Mouse (Mus musculus): ENCODE measurements around the gene Hdac7. TPM values are rescaled to one million over a fixed set of nuclear protein-coding genes. Genes with fewer than 3 reads are reported as not detected.

Hdac7 gene
- total and polyA plus RNA-seq, 3 experiments: 23.7 to 61.8 (median 25.7) TPM

DNA sequence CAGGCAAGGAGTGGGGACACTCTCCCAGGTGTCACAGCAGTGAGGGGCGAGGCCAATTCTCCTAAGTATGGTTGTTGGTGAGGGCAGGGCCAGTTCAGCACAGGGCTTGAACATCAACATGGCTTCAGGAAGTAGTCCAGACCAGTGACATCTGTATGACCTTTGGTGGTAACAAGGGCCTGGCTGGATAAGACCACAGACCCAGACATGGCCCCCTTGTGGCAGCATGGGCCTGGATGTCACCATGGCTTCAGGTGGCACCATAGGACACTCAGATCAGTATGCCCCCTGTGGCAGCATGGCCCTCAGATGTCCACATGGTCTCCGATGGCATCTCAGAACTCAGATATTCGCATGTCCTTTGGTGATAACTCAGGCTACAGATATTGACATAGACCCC is 8.0 kb upstream of the Hdac7 start:
- Histone ChIP-seq H3K79me2 (replicated peaks; ENCODE audit: control insufficient read depth, insufficient read depth, low read length) (no peaks in the 10 kb centered on the region), H3K36me3 (ENCODE audit: control insufficient read depth, insufficient read depth, low read length) (no peaks in the 10 kb centered on the region), H3K9ac (ENCODE audit: low read depth, low read length) (no peak overlapping the region), H3K27me3 (ENCODE audit: control insufficient read depth, insufficient read depth, low read length) (no peaks in the 10 kb centered on the region), H3K27ac (no peak overlapping the region), H3K4me1 (ENCODE audit: control insufficient read depth, insufficient read depth, low read length) (no peaks in the 10 kb centered on the region), H3K4me3 (no peak overlapping the region)
- no peak for TF ChIP-seq EP300 (IDR thresholded peaks at IDR 0.05; ENCODE audit: insufficient read depth, low read depth, low read length)
- no peak for TF ChIP-seq CTCF (IDR thresholded peaks at IDR 0.05)
- no peak for TF ChIP-seq POLR2A (IDR thresholded peaks at IDR 0.05; ENCODE audit: insufficient read depth, low read depth, low read length)
- no peak for DNase-seq
- WGBS: 93% methylated on average over 3 of the region's 3 CpGs
- intact Hi-C loops (cut with DNase I): no loop called here

DNA sequence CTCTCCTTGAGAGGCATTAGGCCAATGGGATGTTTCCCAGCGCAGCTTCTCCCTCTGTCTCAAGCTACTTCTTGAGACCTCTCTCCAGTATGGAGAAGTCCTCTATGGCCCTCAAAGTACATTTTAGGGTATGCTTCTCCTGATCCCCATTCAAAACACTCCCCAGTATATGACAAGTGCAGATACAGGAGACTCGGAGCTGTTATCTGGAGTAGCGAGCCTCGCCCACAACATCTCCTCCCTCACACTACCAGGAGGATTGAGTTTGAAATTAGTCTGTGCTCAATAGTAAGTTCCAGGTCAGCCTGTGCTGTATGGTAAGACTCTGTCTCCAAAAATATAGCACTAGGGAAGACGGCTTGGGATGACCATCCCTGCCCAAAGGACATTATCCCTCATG is 6.7 kb upstream of the Hdac7 start:
- Histone ChIP-seq H3K4me1 (ENCODE audit: control insufficient read depth, insufficient read depth, low read length) (no peaks in the 10 kb centered on the region), H3K27ac (no peak overlapping the region), H3K36me3 (ENCODE audit: control insufficient read depth, insufficient read depth, low read length) (no peaks in the 10 kb centered on the region), H3K79me2 (replicated peaks; ENCODE audit: control insufficient read depth, insufficient read depth, low read length) (no peaks in the 10 kb centered on the region), H3K9ac (ENCODE audit: low read depth, low read length) (no peak overlapping the region), H3K4me3 (no peak overlapping the region), H3K27me3 (ENCODE audit: control insufficient read depth, insufficient read depth, low read length) (no peaks in the 10 kb centered on the region)
- intact Hi-C loops (cut with DNase I): no loop called here
- WGBS: 83% methylated on average over 5 of the region's 5 CpGs
- no peak for DNase-seq
- TF ChIP-seq CTCF (IDR thresholded peaks at IDR 0.05) (no peak), POLR2A (IDR thresholded peaks at IDR 0.05; ENCODE audit: insufficient read depth, low read depth, low read length) (no peak), EP300 (IDR thresholded peaks at IDR 0.05; ENCODE audit: insufficient read depth, low read depth, low read length) (no peak)

DNA sequence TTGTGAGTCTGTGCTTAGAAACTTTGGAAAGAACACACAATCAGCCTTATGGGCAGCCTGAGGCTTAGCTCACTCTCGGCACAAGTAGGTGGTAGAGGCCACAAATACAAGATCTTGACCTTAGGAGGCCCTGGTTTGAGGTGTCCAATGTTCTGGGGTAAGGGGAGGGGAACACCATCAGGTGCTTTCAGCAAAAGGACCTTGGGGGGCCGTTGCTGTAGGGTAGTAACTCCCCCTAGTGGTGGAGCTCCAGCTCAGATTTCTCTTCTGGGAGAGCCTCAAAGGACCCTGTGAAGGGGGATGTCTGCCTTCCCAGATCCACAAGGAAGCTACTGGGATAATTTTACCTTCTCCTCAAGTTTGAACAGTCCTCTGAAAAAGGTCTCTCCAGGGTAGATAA is 6.1 kb upstream of the Hdac7 start:
- intact Hi-C loops (cut with DNase I): loop anchor here (1.0 kb wide), 1 partner anchor 132 kb away; no protein-coding TSS in a partner anchor
- H3K4me3 ChIP-seq: no peak overlapping the region
- H3K27ac ChIP-seq: no peak overlapping the region
- H3K4me1 ChIP-seq (ENCODE audit: control insufficient read depth, insufficient read depth, low read length): no peaks in the 10 kb centered on the region
- peak in 1 of 2 experiments; percentile 44 for DNase-seq
- no peak overlapping the region for H3K9ac ChIP-seq (ENCODE audit: low read depth, low read length)
- H3K36me3 ChIP-seq (ENCODE audit: control insufficient read depth, insufficient read depth, low read length): no peaks in the 10 kb centered on the region
- no peaks in the 10 kb centered on the region for H3K27me3 ChIP-seq (ENCODE audit: control insufficient read depth, insufficient read depth, low read length)
- TF ChIP-seq CTCF (IDR thresholded peaks at IDR 0.05) (peak; percentile 84), POLR2A (IDR thresholded peaks at IDR 0.05; ENCODE audit: insufficient read depth, low read depth, low read length) (no peak)
- H3K79me2 ChIP-seq (replicated peaks; ENCODE audit: control insufficient read depth, insufficient read depth, low read length): no peaks in the 10 kb centered on the region
- WGBS: 23% methylated on average over 2 of the region's 2 CpGs

DNA sequence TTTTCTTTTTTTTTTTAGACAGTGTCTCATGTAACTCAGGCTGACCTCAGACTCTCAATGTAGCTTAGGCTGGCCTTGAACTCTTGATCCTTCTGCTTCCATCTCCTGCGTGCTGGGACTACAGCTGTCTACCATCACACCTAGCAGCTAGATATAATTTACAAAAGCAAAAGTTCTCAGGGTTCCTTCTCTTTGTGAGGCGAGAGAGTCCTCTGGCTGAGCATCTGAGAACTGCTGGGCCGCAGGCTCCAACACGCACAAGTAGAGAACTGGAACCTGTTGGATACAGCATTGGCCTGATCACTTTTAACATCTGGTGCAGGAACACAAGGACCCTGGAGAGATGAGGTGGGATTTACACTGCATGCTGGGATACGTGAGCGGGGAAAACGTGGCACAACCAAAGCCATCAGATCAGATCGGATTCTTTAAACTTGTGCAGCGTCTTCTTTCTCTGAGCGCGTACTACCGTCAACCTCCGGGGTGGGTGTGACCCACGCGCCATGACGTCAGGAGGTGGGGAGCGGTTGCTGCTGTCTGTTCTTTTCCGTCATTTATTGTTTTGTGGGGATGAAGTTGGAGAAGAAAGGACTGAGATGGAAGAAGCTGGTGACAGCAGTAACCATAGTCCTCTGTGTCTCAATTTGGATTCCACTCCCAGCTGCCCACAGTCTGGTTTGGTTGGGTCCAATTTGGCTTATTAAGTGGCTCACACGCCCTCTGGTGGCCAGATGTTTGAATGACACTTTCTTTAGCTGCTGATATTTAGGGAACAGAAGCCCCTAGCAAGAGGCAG is 5.0 kb upstream of the Hdac7 start:
- Histone ChIP-seq H3K9ac (ENCODE audit: low read depth, low read length) (0 out of 2 replicates have a peak overlapping the region, but pooled peaks have one; percentile 27), H3K79me2 (replicated peaks; ENCODE audit: control insufficient read depth, insufficient read depth, low read length) (no peaks in the 10 kb centered on the region), H3K4me3 (peak overlapping the region; percentile 40), H3K36me3 (ENCODE audit: control insufficient read depth, insufficient read depth, low read length) (no peaks in the 10 kb centered on the region), H3K4me1 (ENCODE audit: control insufficient read depth, insufficient read depth, low read length) (no peaks in the 10 kb centered on the region), H3K27ac (peak overlapping the region; percentile 19; the same call in 1 of the 2 replicates), H3K27me3 (ENCODE audit: control insufficient read depth, insufficient read depth, low read length) (no peaks in the 10 kb centered on the region)
- TF ChIP-seq EP300 (IDR thresholded peaks at IDR 0.05; ENCODE audit: insufficient read depth, low read depth, low read length) (peak; percentile 45), CTCF (IDR thresholded peaks at IDR 0.05) (peak; percentile 75), POLR2A (IDR thresholded peaks at IDR 0.05; ENCODE audit: insufficient read depth, low read depth, low read length) (no peak)
- WGBS: 4% methylated on average over 19 of the region's 19 CpGs
- intact Hi-C loops (cut with DNase I): loop anchor here (1.0 kb wide), 3 partner anchors 24 to 65 kb away; no protein-coding TSS in a partner anchor
- peak; percentile 83 to 88 for DNase-seq

DNA sequence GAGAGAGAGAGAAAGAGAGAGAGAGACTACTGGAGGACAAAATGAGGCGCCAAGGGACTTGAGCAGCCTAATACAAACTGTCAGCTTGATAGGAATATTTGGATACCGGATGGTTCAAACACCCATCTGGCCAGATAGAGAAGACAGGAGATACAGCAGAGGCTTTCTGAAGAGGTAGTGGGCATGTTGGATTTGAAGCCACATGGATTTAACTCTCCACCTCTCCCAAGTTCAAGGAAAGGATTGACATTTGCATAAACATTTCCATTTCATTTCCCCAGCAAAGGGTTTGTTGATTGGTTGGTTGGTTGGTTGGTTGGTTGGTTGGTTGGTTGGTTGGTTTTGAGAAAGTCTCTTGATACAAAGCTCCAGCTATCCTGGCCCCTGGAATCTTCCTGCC is 3.6 kb upstream of the Hdac7 start:
- no peaks in the 10 kb centered on the region for H3K79me2 ChIP-seq (replicated peaks; ENCODE audit: control insufficient read depth, insufficient read depth, low read length)
- DNase-seq: no peak
- H3K27me3 ChIP-seq (ENCODE audit: control insufficient read depth, insufficient read depth, low read length): no peaks in the 10 kb centered on the region
- H3K27ac ChIP-seq: no peak overlapping the region
- WGBS: 94% methylated on average over 2 of the region's 2 CpGs
- no peaks in the 10 kb centered on the region for H3K36me3 ChIP-seq (ENCODE audit: control insufficient read depth, insufficient read depth, low read length)
- no peak overlapping the region for H3K9ac ChIP-seq (ENCODE audit: low read depth, low read length)
- intact Hi-C loops (cut with DNase I): no loop called here
- no peaks in the 10 kb centered on the region for H3K4me1 ChIP-seq (ENCODE audit: control insufficient read depth, insufficient read depth, low read length)
- TF ChIP-seq CTCF (IDR thresholded peaks at IDR 0.05) (no peak), POLR2A (IDR thresholded peaks at IDR 0.05; ENCODE audit: insufficient read depth, low read depth, low read length) (no peak), EP300 (IDR thresholded peaks at IDR 0.05; ENCODE audit: insufficient read depth, low read depth, low read length) (no peak)
- no peak overlapping the region for H3K4me3 ChIP-seq

DNA sequence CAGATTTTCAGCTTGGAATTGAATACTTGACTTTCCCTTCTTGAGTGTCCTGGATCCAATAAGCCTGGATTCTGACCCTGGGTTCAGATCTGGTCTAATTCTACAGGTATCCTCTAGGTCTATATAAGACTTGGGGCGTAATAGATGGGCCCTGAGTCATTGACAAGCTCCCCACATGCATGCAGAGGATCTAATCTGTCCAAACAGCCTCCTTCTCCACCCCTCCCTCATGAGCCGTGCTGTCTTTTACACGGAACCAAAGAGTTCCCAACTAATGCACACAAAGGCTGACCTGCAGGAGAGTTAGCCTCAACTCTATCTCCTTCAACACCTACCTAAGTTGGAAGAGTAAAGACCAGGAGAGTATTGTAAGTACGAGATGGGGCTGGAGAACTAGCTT is 3.0 kb upstream of the Hdac7 start:
- no peak overlapping the region for H3K27ac ChIP-seq
- 91% methylated on average over 4 of the region's 4 CpGs for WGBS
- TF ChIP-seq CTCF (IDR thresholded peaks at IDR 0.05) (no peak), POLR2A (IDR thresholded peaks at IDR 0.05; ENCODE audit: insufficient read depth, low read depth, low read length) (no peak), EP300 (IDR thresholded peaks at IDR 0.05; ENCODE audit: insufficient read depth, low read depth, low read length) (no peak)
- no peaks in the 10 kb centered on the region for H3K4me1 ChIP-seq (ENCODE audit: control insufficient read depth, insufficient read depth, low read length)
- no peak for DNase-seq
- no peak overlapping the region for H3K4me3 ChIP-seq
- intact Hi-C loops (cut with DNase I): no loop called here
- H3K36me3 ChIP-seq (ENCODE audit: control insufficient read depth, insufficient read depth, low read length): no peaks in the 10 kb centered on the region
- H3K27me3 ChIP-seq (ENCODE audit: control insufficient read depth, insufficient read depth, low read length): no peaks in the 10 kb centered on the region
- no peak overlapping the region for H3K9ac ChIP-seq (ENCODE audit: low read depth, low read length)
- no peaks in the 10 kb centered on the region for H3K79me2 ChIP-seq (replicated peaks; ENCODE audit: control insufficient read depth, insufficient read depth, low read length)
